Mouse (Mus musculus) midbrain, embryonic 13.5 days (tissue): ENCODE results near the gene Olfr414. TPM values are rescaled to one million over a fixed set of nuclear protein-coding genes. Genes with fewer than 3 reads are reported as not detected.

Source experiments
- ATAC-seq: fragments of 200-750 bp; cut with Nextera tagmentation; 2 replicates; pipeline ENCODE4 v1.8.0; 2017; ENCODE audit warnings: mild to moderate bottlenecking, moderate TSS enrichment, moderate library complexity
- H3K27ac ChIP-seq: fragments of 300-500 bp; sonication (generic); 2 replicates; pipeline ENCODE4 v1.5.1; 2015; ENCODE audit warnings: inconsistent platforms, mild to moderate bottlenecking, moderate library complexity
- H3K27me3 ChIP-seq: fragments of 300-500 bp; sonication (generic); 2 replicates; pipeline ENCODE4 v1.6.1; 2015; ENCODE audit warnings: mild to moderate bottlenecking, inconsistent platforms
- H3K36me3 ChIP-seq: fragments of 300-500 bp; sonication (generic); 2 replicates; pipeline ENCODE4 v1.6.1; 2015; ENCODE audit warnings: mild to moderate bottlenecking, inconsistent platforms
- H3K4me1 ChIP-seq: fragments of 300-500 bp; sonication (generic); replicated peaks from 2 replicates; pipeline ENCODE4 v1.6.1; 2015; ENCODE audit warnings: inconsistent platforms
- H3K4me2 ChIP-seq: fragments of 300-500 bp; sonication (generic); replicated peaks from 2 replicates; pipeline ENCODE4 v1.6.1; 2015; ENCODE audit warnings: moderate library complexity, mild to moderate bottlenecking, inconsistent platforms
- H3K4me3 ChIP-seq: fragments of 300-500 bp; sonication (generic); replicated peaks from 2 replicates; pipeline ENCODE4 v1.5.1; 2015; ENCODE audit warnings: mild to moderate bottlenecking, inconsistent platforms
- H3K9ac ChIP-seq: fragments of 300-500 bp; sonication (generic); replicated peaks from 2 replicates; pipeline ENCODE4 v1.6.1; 2015; ENCODE audit warnings: mild to moderate bottlenecking, inconsistent platforms
- H3K9me3 ChIP-seq: fragments of 300-500 bp; sonication (generic); 2 replicates; pipeline ENCODE4 v1.6.1; 2016; ENCODE audit warnings: mild to moderate bottlenecking, inconsistent platforms
- WGBS: fragments of 180-500 bp; shearing (Covaris S2); methylation state at CpG from one replicate; pipeline ENCODE4 v1.1.7; 2015; 5-methylcytosine and 5-hydroxymethylcytosine counted together
- polyA plus RNA-seq: library from polyadenylated mRNA; unstranded; fragments of >200 nt; fragmentation: Nextera tagmentation; extraction: Ambion mirVana; gene quantifications from 2 replicates; pipeline ENCODE4 v1.2.1, GENCODE M21; 2015

Gene Olfr414
- polyA plus RNA-seq, 1 experiment from 2014 or later, result not detected

- H3K9ac ChIP-seq, result no peak overlapping the region
- H3K4me1 ChIP-seq, result no peaks in the 10 kb centered on the region
- H3K36me3 ChIP-seq, result no peaks in the 10 kb centered on the region
- H3K4me3 ChIP-seq, result no peak overlapping the region
- H3K9me3 ChIP-seq, result no peaks in the 10 kb centered on the region
- no peak overlapping the region for H3K27ac ChIP-seq
- no peak for ATAC-seq
- H3K27me3 ChIP-seq, result no peaks in the 10 kb centered on the region
- no peak overlapping the region for H3K4me2 ChIP-seq
- WGBS, result 95% methylated on average over 6 of the region's 6 CpGs
These were observed 58.7 kb downstream of the Olfr414 start for GRCm38 (mm10) chr1:174482567-174482966.

Other genes starting within 250 kb of the Olfr414 start
- gene Olfr419, start 172.0 kb upstream of the Olfr414 start, polyA plus RNA-seq, result not detected in 2 replicates
- gene Mptx1, start 93.5 kb upstream of the Olfr414 start, polyA plus RNA-seq, result not detected in 2 replicates
- not detected in 2 replicates for gene Olfr417, start 58.9 kb upstream of the Olfr414 start, polyA plus RNA-seq
- gene Olfr248, start 33.0 kb upstream of the Olfr414 start, polyA plus RNA-seq, result not detected in 2 replicates
- not detected in 2 replicates for gene Olfr220, start 18.0 kb downstream of the Olfr414 start, polyA plus RNA-seq
- 9.9 and 11.3 TPM in 2 replicates for gene Fmn2, start 77.8 kb downstream of the Olfr414 start, polyA plus RNA-seq